Mouse (Mus musculus) heart, postnatal 0 days (tissue): Measurements from ENCODE around the gene Mrps6. TPM values are rescaled to one million over a fixed set of nuclear protein-coding genes. Genes with fewer than 3 reads are reported as not detected.

Experiments used
- ATAC-seq: fragments of 200-750 bp; cut with Nextera tagmentation; 2 replicates; pipeline ENCODE4 v1.8.0; 2017; ENCODE audit warnings: low read depth, moderate number of reproducible peaks, moderate library complexity; ENCODE audit not compliant: insufficient read depth
- DNase-seq: peaks from one replicate; pipeline ENCODE4 v3.0.0-alpha.2; 2016; ENCODE audit warnings: low spot score
- H3K27ac ChIP-seq: fragments of 300-500 bp; sonication (generic); 2 replicates; pipeline ENCODE4 v1.5.1; 2014; ENCODE audit warnings: low read depth, mild to moderate bottlenecking
- H3K27me3 ChIP-seq: fragments of 300-500 bp; sonication (generic); 2 replicates; pipeline ENCODE4 v1.6.1; 2014; ENCODE audit warnings: low read length, mixed read lengths; ENCODE audit not compliant: control insufficient read depth, insufficient read depth
- H3K36me3 ChIP-seq: fragments of 300-500 bp; sonication (generic); replicated peaks from 2 replicates; pipeline ENCODE4 v1.6.1; 2014; ENCODE audit warnings: low read length, mixed read lengths; ENCODE audit not compliant: control insufficient read depth, insufficient read depth
- H3K4me1 ChIP-seq: fragments of 300-500 bp; sonication (generic); 2 replicates; pipeline ENCODE4 v1.6.1; 2014; ENCODE audit warnings: antibody characterized with exemption; ENCODE audit not compliant: control insufficient read depth, insufficient read depth
- H3K4me2 ChIP-seq: fragments of 300-500 bp; sonication (generic); 2 replicates; pipeline ENCODE4 v1.6.1; 2014; ENCODE audit warnings: low read depth, mild to moderate bottlenecking, low read length, moderate library complexity
- H3K4me3 ChIP-seq: fragments of 300-500 bp; sonication (generic); 2 replicates; pipeline ENCODE4 v1.5.1; 2014; ENCODE audit warnings: low read depth, low read length
- H3K9ac ChIP-seq: fragments of 300-500 bp; sonication (generic); replicated peaks from 2 replicates; pipeline ENCODE4 v1.6.1; 2014; ENCODE audit warnings: low read depth, low read length, mixed read lengths
- H3K9me3 ChIP-seq: fragments of 300-500 bp; sonication (generic); replicated peaks from 2 replicates; pipeline ENCODE4 v1.6.1; 2016; ENCODE audit warnings: low read length; ENCODE audit not compliant: control insufficient read depth
- CTCF ChIP-seq: IDR thresholded peaks from 2 replicates; pipeline ENCODE4 v1.5.1; 2016; ENCODE audit warnings: antibody characterized with exemption, control low read depth, low read depth
- EP300 ChIP-seq: IDR thresholded peaks from 2 replicates; pipeline ENCODE4 v1.6.1; 2016; ENCODE audit warnings: antibody characterized with exemption, low read depth
- WGBS: fragments of 180-500 bp; shearing (Covaris S2); extraction: QIAGEN DNeasy Blood & Tissue Kit; methylation state at CpG from one replicate; pipeline ENCODE4 v1.1.7; 2014; 5-methylcytosine and 5-hydroxymethylcytosine counted together
- polyA plus RNA-seq: library from polyadenylated mRNA; unstranded; fragments of >200 nt; fragmentation: Nextera tagmentation; extraction: Ambion mirVana; gene quantifications from 2 replicates; pipeline ENCODE4 v1.2.1, GENCODE M21; 2015
- total RNA-seq: library from RNA; depleted of rRNA; stranded (reverse); fragments of >200 nt; gene quantifications from 2 replicates; pipeline ENCODE4 v1.2.3, GENCODE M21; 2014; ENCODE audit warnings: low replicate concordance

The Mrps6 gene
- total and polyA plus RNA-seq, 2 experiments from 2014 or later: 43.7 to 115 TPM

- WGBS: 55% methylated on average over 4 of the region's 4 CpGs
These were observed 69.2 kb downstream of the Mrps6 start for GRCm38 (mm10) chr16:92127226-92127625.

GRCm38 (mm10) chr16:92127666-92128065 is 69.6 kb downstream of the Mrps6 start:
- Histone ChIP-seq H3K27ac (no peak overlapping the region), H3K9me3 (peaks cover 10% of the 10 kb centered on the region), H3K9ac (no peak overlapping the region), H3K4me2 (no peak overlapping the region), H3K4me1 (no peaks in the 10 kb centered on the region), H3K4me3 (no peak overlapping the region), H3K27me3 (no peaks in the 10 kb centered on the region), H3K36me3 (no peaks in the 10 kb centered on the region)
- DNase-seq: no peak
- TF ChIP-seq EP300 (no peak), CTCF (no peak)
- 62% methylated on average over 5 of the region's 5 CpGs for WGBS
- no peak for ATAC-seq

More at GRCm38 (mm10) chr16:92127226-92127625, 69.2 kb downstream of the Mrps6 start:
- Histone ChIP-seq H3K27ac (no peak overlapping the region), H3K4me2 (no peak overlapping the region), H3K36me3 (no peaks in the 10 kb centered on the region), H3K4me3 (no peak overlapping the region), H3K9ac (no peak overlapping the region), H3K4me1 (no peaks in the 10 kb centered on the region), H3K9me3 (peaks cover 10% of the 10 kb centered on the region), H3K27me3 (no peaks in the 10 kb centered on the region)
- DNase-seq (no peak), ATAC-seq (no peak)
- no peak for TF ChIP-seq CTCF
- TF ChIP-seq EP300: no peak

- no peak for ATAC-seq
- 80% methylated on average over 8 of the region's 8 CpGs for WGBS
- H3K36me3 ChIP-seq: no peaks in the 10 kb centered on the region
These were observed 71.8 kb downstream of the Mrps6 start for GRCm38 (mm10) chr16:92129843-92130242.

GRCm38 (mm10) chr16:92132511-92132910 is 74.4 kb downstream of the Mrps6 start:
- H3K27me3 ChIP-seq: no peaks in the 10 kb centered on the region
- no peak overlapping the region for H3K4me3 ChIP-seq
- H3K9ac ChIP-seq: no peak overlapping the region
- no peak overlapping the region for H3K27ac ChIP-seq
- no peaks in the 10 kb centered on the region for H3K9me3 ChIP-seq
- H3K36me3 ChIP-seq: no peaks in the 10 kb centered on the region
- ATAC-seq (no peak), DNase-seq (no peak)
- no peaks in the 10 kb centered on the region for H3K4me1 ChIP-seq
- H3K4me2 ChIP-seq: no peak overlapping the region
- TF ChIP-seq CTCF (no peak), EP300 (no peak)
- 69% methylated on average over 4 of the region's 4 CpGs for WGBS

More at GRCm38 (mm10) chr16:92129843-92130242, 71.8 kb downstream of the Mrps6 start:
- H3K4me2 ChIP-seq: no peak overlapping the region
- H3K4me3 ChIP-seq: no peak overlapping the region
- H3K27ac ChIP-seq: no peak overlapping the region
- no peak for DNase-seq
- H3K9ac ChIP-seq: no peak overlapping the region
- no peaks in the 10 kb centered on the region for H3K27me3 ChIP-seq
- H3K9me3 ChIP-seq: peaks cover 3% of the 10 kb centered on the region; the same call in 1 of the 2 replicates
- TF ChIP-seq CTCF (no peak), EP300 (no peak)
- no peaks in the 10 kb centered on the region for H3K4me1 ChIP-seq

GRCm38 (mm10) chr16:92134148-92134764 is 76.2 kb downstream of the Mrps6 start:
- ATAC-seq (no peak), DNase-seq (no peak)
- Histone ChIP-seq H3K27ac (no peak overlapping the region), H3K27me3 (no peaks in the 10 kb centered on the region), H3K4me2 (no peak overlapping the region), H3K9ac (no peak overlapping the region), H3K9me3 (no peaks in the 10 kb centered on the region), H3K4me1 (no peaks in the 10 kb centered on the region; the same call in 1 of the 2 replicates), H3K4me3 (no peak overlapping the region), H3K36me3 (no peaks in the 10 kb centered on the region)
- TF ChIP-seq EP300 (no peak), CTCF (no peak)
- WGBS: 91% methylated on average over 11 of the region's 11 CpGs

GRCm38 (mm10) chr16:92136275-92136674 is 78.2 kb downstream of the Mrps6 start:
- Histone ChIP-seq H3K4me3 (no peak overlapping the region), H3K9me3 (no peaks in the 10 kb centered on the region), H3K27ac (no peak overlapping the region), H3K9ac (no peak overlapping the region), H3K36me3 (no peaks in the 10 kb centered on the region), H3K4me2 (no peak overlapping the region), H3K4me1 (peaks cover 3% of the 10 kb centered on the region; the same call in 1 of the 2 replicates), H3K27me3 (no peaks in the 10 kb centered on the region)
- DNase-seq: no peak
- TF ChIP-seq CTCF (no peak), EP300 (no peak)
- 90% methylated on average over 15 of the region's 15 CpGs for WGBS
- ATAC-seq: no peak
